Mouse (Mus musculus) erythroblast, embryonic 14.5 days (primary cell): ENCODE measurements around the gene AL731706.1. TPM values are rescaled to one million over a fixed set of nuclear protein-coding genes. Genes with fewer than 3 reads are reported as not detected.

Experiments
- H3K27me3 ChIP-seq: 2 replicates; pipeline ENCODE4 v1.6.1; 2012; ENCODE audit warnings: inconsistent platforms; ENCODE audit not compliant: control insufficient read depth
- H3K36me3 ChIP-seq: 2 replicates; pipeline ENCODE4 v1.6.1; 2012; ENCODE audit warnings: mild to moderate bottlenecking, inconsistent platforms; ENCODE audit not compliant: control insufficient read depth
- H3K4me1 ChIP-seq: 2 replicates; pipeline ENCODE4 v1.6.1; 2012; ENCODE audit warnings: inconsistent platforms; ENCODE audit not compliant: control insufficient read depth
- H3K4me3 ChIP-seq: replicated peaks from 2 replicates; pipeline ENCODE3; 2012; ENCODE audit warnings: moderate library complexity, mild to moderate bottlenecking, inconsistent platforms
- H3K9me3 ChIP-seq: 2 replicates; pipeline ENCODE4 v1.6.1; 2012; ENCODE audit warnings: low read length, inconsistent platforms, mixed read lengths; ENCODE audit not compliant: control insufficient read depth
- GATA1 ChIP-seq: IDR thresholded peaks from 2 replicates; pipeline ENCODE4 v1.6.1; 2012; ENCODE audit warnings: low read length, inconsistent platforms, mixed read lengths
- TAL1 ChIP-seq: IDR thresholded peaks from 3 replicates; pipeline ENCODE4 v1.6.1; 2012; ENCODE audit warnings: low read length, inconsistent platforms, mixed read lengths
- polyA plus RNA-seq: library from polyadenylated mRNA; stranded (reverse); fragments of >175 nt; gene quantifications from 2 replicates; pipeline ENCODE4 v1.2.3, GENCODE M21; 2012

The AL731706.1 gene
- polyA plus RNA-seq, result 0.08 TPM in 2 replicates

- H3K36me3 ChIP-seq, result peaks cover 4% of the 10 kb centered on the region
- TF ChIP-seq GATA1 (no peak), TAL1 (no peak)
- no peaks in the 10 kb centered on the region for H3K27me3 ChIP-seq
- no peaks in the 10 kb centered on the region for H3K9me3 ChIP-seq
- peaks cover 36% of the 10 kb centered on the region for H3K4me1 ChIP-seq
- peak within 1 kb of the TSS; percentile 97 for H3K4me3 ChIP-seq
Measured at GRCm38 (mm10) chr2:136891068-136891950, at the start of gene AL731706.1, which contains the start of the genes Slx4ip and Mkks. Gene AL731706.1 (minus strand): TSS chr2:136891389. Gene Slx4ip (plus strand): TSS chr2:136891218. Gene Mkks (minus strand): TSS chr2:136891389.

DNA sequence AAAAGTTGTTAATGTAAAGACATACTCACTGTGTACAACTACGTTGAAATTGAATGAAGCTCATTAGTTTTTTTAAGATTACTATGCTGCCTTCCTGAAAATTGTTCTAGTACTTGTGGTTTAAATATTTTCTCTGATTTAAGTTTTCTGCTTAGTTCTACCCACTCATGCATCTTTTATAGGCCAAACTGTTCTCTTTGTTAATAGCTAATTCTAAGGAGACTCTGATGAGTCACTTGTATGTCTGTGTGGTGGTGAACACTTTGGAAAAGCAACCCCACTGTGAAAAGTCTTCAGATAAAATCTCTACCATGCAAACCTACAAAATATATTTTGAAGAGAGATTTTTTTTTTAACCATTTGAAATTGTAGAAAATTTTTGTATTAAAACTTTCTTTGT is 47.1 kb upstream of the AL731706.1 start:
- no peaks in the 10 kb centered on the region for H3K4me1 ChIP-seq
- H3K27me3 ChIP-seq, result no peaks in the 10 kb centered on the region
- H3K4me3 ChIP-seq, result no peak overlapping the region
- H3K36me3 ChIP-seq, result no peaks in the 10 kb centered on the region
- no peaks in the 10 kb centered on the region for H3K9me3 ChIP-seq
- TF ChIP-seq TAL1 (no peak), GATA1 (no peak)

GRCm38 (mm10) chr2:136936391-136937288 is 45.5 kb upstream of the AL731706.1 start:
- H3K9me3 ChIP-seq, result no peaks in the 10 kb centered on the region

DNA sequence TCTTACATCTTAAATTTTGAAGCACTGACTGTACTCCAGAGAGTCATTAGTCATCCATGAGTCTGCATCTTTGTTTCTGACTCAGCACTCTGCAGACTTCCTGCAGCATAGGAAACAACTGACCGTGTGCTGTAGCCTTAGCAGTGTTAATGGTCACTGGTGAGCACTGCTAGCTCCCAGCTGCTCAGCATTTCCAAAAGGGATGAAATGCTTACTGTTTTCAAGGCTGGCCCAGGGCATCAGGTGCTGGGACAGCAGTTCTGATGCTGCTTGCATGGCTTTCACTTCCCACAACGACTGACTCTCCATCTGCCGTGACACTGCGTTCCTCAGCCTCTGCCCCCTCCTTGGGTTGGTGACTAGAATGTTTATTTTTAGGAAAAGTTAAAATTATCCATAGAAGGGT is 29.8 kb upstream of the AL731706.1 start:
- Histone ChIP-seq H3K27me3 (no peaks in the 10 kb centered on the region), H3K4me3 (peak overlapping the region; percentile 26), H3K4me1 (peaks cover 32% of the 10 kb centered on the region), H3K9me3 (no peaks in the 10 kb centered on the region), H3K36me3 (peaks cover 5% of the 10 kb centered on the region; the same call in 1 of the 2 replicates)
- TF ChIP-seq TAL1 (no peak), GATA1 (no peak)

More at GRCm38 (mm10) chr2:136936391-136937288, 45.5 kb upstream of the AL731706.1 start:
- Histone ChIP-seq H3K36me3 (no peaks in the 10 kb centered on the region), H3K27me3 (no peaks in the 10 kb centered on the region), H3K4me3 (no peak overlapping the region), H3K4me1 (no peaks in the 10 kb centered on the region)
- TF ChIP-seq TAL1 (no peak), GATA1 (no peak)

DNA sequence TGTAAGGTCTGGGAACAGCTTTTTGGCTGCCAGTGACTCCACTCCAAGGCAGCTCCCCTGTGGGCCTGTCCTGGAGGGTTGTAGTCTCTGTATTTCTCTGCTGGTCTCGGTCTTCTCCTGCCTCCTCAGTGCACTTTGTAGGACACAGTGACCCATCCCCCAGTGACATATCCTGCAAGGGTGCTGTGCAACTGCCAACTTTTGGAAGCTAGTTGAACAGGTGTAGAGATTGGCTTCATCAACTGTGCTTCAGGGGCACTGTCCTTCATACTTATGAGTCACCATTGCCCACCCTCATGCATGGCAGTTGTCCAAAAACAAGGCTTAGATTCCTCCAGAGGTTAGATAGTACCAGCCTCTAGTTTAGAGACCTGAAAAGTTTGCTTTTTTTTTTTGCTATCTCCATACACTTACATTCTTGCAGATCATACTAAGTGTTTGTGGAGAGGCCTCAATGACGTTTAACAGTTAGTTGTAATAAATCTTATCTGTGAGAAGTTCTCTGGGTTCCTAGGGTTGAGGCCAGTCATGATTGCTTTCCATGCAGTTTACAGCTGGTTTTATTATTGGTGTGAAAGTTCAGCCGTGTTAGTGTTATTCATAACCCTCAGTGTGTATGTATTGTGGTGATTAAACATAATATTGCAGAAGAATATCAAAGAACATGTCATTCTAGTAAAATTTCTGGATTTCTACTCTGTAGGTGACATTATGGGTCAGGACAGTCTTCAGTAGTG is 29.2 kb upstream of the AL731706.1 start:
- no peak for TF ChIP-seq GATA1
- no peak for TF ChIP-seq TAL1
- Histone ChIP-seq H3K4me3 (peak overlapping the region; percentile 26), H3K4me1 (peaks cover 32% of the 10 kb centered on the region), H3K27me3 (no peaks in the 10 kb centered on the region), H3K9me3 (no peaks in the 10 kb centered on the region), H3K36me3 (peaks cover 5% of the 10 kb centered on the region; the same call in 1 of the 2 replicates)

- Histone ChIP-seq H3K27me3 (no peaks in the 10 kb centered on the region), H3K36me3 (peaks cover 5% of the 10 kb centered on the region), H3K9me3 (no peaks in the 10 kb centered on the region), H3K4me3 (no peak overlapping the region), H3K4me1 (peaks cover 32% of the 10 kb centered on the region)
- TF ChIP-seq TAL1, result no peak
- no peak for TF ChIP-seq GATA1
Measured at GRCm38 (mm10) chr2:136919433-136919832, 28.2 kb upstream of the AL731706.1 start.

GRCm38 (mm10) chr2:136914334-136914902 is 23.2 kb upstream of the AL731706.1 start:
- TF ChIP-seq TAL1, result no peak
- no peak for TF ChIP-seq GATA1
- H3K36me3 ChIP-seq, result peaks cover 2% of the 10 kb centered on the region
- H3K27me3 ChIP-seq, result no peaks in the 10 kb centered on the region
- peaks cover 9% of the 10 kb centered on the region for H3K4me1 ChIP-seq
- no peaks in the 10 kb centered on the region for H3K9me3 ChIP-seq
- no peak overlapping the region for H3K4me3 ChIP-seq

GRCm38 (mm10) chr2:136913021-136913420 is 21.8 kb upstream of the AL731706.1 start:
- TF ChIP-seq GATA1, result no peak
- no peak for TF ChIP-seq TAL1
- Histone ChIP-seq H3K4me3 (no peak overlapping the region), H3K36me3 (no peaks in the 10 kb centered on the region; the same call in none of the 2 replicates), H3K27me3 (no peaks in the 10 kb centered on the region), H3K4me1 (peaks cover 8% of the 10 kb centered on the region), H3K9me3 (no peaks in the 10 kb centered on the region)
